Mouse (Mus musculus) brain, embryonic 18.5 days (tissue): ENCODE measurements around the gene Irak3.

Experiments
- DNase-seq: peaks from one replicate; pipeline ENCODE4 v3.0.0-alpha.2; 2012; ENCODE audit warnings: low read depth, low spot score

The Irak3 gene

DNA sequence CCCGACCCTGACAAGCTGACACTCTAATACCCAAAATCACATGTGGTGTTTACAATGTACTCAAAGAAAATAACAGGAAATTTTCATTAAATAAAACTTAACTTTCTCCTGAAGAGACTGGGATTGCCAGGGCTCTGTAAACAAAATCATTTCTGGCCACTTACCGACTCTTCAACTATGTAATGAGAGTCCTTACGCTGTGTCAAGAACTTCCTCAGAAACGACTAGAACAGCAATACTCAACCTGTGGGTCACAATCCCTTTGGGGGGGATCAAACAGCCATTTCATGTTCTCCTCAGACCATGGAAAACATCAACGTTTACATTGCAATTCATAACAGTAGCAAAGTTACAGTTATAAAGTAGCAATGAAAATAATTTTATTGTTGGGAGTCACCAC is 104.4 kb downstream of the Irak3 start:
- DNase-seq: no peak

GRCm38 (mm10) chr10:120095716-120096115 is 106.2 kb downstream of the Irak3 start:
- DNase-seq: no peak

GRCm38 (mm10) chr10:120095136-120095535 is 106.8 kb downstream of the Irak3 start:
- no peak for DNase-seq

- no peak for DNase-seq
These were observed 109.4 kb downstream of the Irak3 start for GRCm38 (mm10) chr10:120092548-120092947.
